In the genomic region with DNA sequence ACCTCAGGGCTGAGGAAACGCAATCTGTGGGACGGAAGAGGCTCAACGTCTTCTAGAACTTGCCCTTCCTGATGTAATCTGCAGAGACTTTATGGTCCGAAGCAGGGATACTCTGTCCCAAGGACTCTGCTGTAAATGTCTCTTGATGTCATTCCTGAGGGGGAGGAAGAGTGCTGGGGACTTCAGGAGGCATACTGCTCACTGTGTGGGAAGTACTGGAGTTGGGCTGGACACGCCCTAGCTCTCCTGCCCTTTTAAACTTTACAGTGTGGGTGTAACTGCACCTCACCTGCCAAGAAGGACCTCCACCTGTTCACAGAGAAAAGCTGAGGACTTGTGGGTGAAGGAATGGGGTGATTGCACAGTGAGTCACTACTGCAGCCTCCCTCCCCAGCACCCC, we compare ENCODE assay signal across 31 mouse cellular contexts. TPM values are rescaled to one million over a fixed set of nuclear protein-coding genes. Genes with fewer than 3 reads are reported as not detected.
DNase-seq lines count a peak whose midpoint lies in the region; ATAC-seq and TF ChIP-seq lines count a peak whose summit lies in the region.
"Had no signal": no experiment of that assay in that cellular context is flagged by ENCODE, and none has a peak within 500 bp of the region (broad histone marks: within the 10 kb centered on the region; RNA-seq: fewer than 3 reads in every experiment).

No protein-coding gene starts in this region.

- H3K36me3 ChIP-seq in kidney, embryonic 14.5 days (ENCODE audit: control insufficient read depth, insufficient read depth, low read length): peaks cover 72% of the 10 kb centered on the region
- H3K36me3 ChIP-seq in kidney, adult 2 months (ENCODE audit: control insufficient read depth, insufficient read depth, low read length): no peaks in the 10 kb centered on the region; the same call in 1 of the 2 replicates
- H3K36me3 ChIP-seq in lung, postnatal 0 days (ENCODE audit: insufficient read depth, low read length): peaks cover 8% of the 10 kb centered on the region
- peaks cover 4% of the 10 kb centered on the region for H3K36me3 ChIP-seq in stomach, postnatal 0 days (ENCODE audit: control insufficient read depth, insufficient read depth, low read length)
- peaks cover 70% of the 10 kb centered on the region for H3K36me3 ChIP-seq in hindbrain, embryonic 12.5 days

- H3K9ac ChIP-seq in kidney, embryonic 14.5 days (ENCODE audit: low read depth, low read length): no peak overlapping the region
- H3K9ac ChIP-seq in lung, postnatal 0 days (replicated peaks; ENCODE audit: low read depth): no peak overlapping the region
- H3K9ac ChIP-seq in stomach, postnatal 0 days (ENCODE audit: low read length): no peak overlapping the region
- no peak overlapping the region for H3K9ac ChIP-seq in hindbrain, embryonic 12.5 days
- H3K9ac ChIP-seq: embryonic facial prominence, embryonic 15.5 days; forebrain, embryonic 13.5 days; hindbrain, embryonic 13.5 days; limb, embryonic 12.5 days; liver, embryonic 15.5 days; midbrain, embryonic 15.5 days; neural tube, embryonic 15.5 days had no signal

- H3K27ac ChIP-seq in kidney, embryonic 14.5 days (ENCODE audit: low read depth, low read length): no peak overlapping the region
- H3K27ac ChIP-seq in kidney, adult 2 months (ENCODE audit: insufficient read depth, low read depth, low read length): no peak overlapping the region
- H3K27ac ChIP-seq in lung, postnatal 0 days (ENCODE audit: low read length): peak overlapping the region; percentile 72
- peak overlapping the region; percentile 87 for H3K27ac ChIP-seq in stomach, postnatal 0 days (replicated peaks)
- no peak overlapping the region for H3K27ac ChIP-seq in hindbrain, embryonic 12.5 days
- H3K27ac ChIP-seq: embryonic facial prominence, embryonic 10.5 days; embryonic facial prominence, embryonic 15.5 days; forebrain, embryonic 13.5 days; hindbrain, embryonic 13.5 days; layer of hippocampus, adult 2 months; left cerebral cortex, adult 2 months; limb, embryonic 12.5 days; liver, embryonic 15.5 days; midbrain, embryonic 10.5 days; midbrain, embryonic 15.5 days; neural tube, embryonic 15.5 days had no signal

- no peak overlapping the region for H3K4me3 ChIP-seq in kidney, embryonic 14.5 days (ENCODE audit: low read length)
- H3K4me3 ChIP-seq in kidney, adult 2 months (ENCODE audit: insufficient read depth, low read depth, low read length): no peak overlapping the region
- no peak overlapping the region for H3K4me3 ChIP-seq in lung, postnatal 0 days (ENCODE audit: low read depth, low read length)
- H3K4me3 ChIP-seq in stomach, postnatal 0 days (ENCODE audit: low read depth, low read length): no peak overlapping the region
- H3K4me3 ChIP-seq in hindbrain, embryonic 12.5 days: no peak overlapping the region
- H3K4me3 ChIP-seq: embryonic facial prominence, embryonic 10.5 days; embryonic facial prominence, embryonic 15.5 days; forebrain, embryonic 13.5 days; hindbrain, embryonic 13.5 days; layer of hippocampus, adult 2 months; left cerebral cortex, adult 2 months; limb, embryonic 12.5 days; liver, embryonic 15.5 days; midbrain, embryonic 10.5 days; midbrain, embryonic 15.5 days; neural tube, embryonic 15.5 days had no signal

- TF ChIP-seq CTCF in kidney, adult 2 months (conservative IDR thresholded peaks at IDR 0.05; ENCODE audit: insufficient read depth, insufficient read length, low read depth, low read length): no peak
- no peak for TF ChIP-seq CTCF in lung, postnatal 0 days (IDR thresholded peaks at IDR 0.05)
- no peak for TF ChIP-seq CTCF in stomach, postnatal 0 days (IDR thresholded peaks at IDR 0.05; ENCODE audit: low read depth)

- DNase-seq in kidney, adult 2 months: no peak
- peak; percentile 60 for DNase-seq in lung, postnatal 0 days (ENCODE audit: low spot score)
- DNase-seq in lung, postnatal 14 days: no peak
- DNase-seq in large intestine, adult 2 months (ENCODE audit: low read depth, low spot score): peak; percentile 89
- peak; percentile 76 for DNase-seq in stomach, postnatal 0 days (ENCODE audit: low spot score)
- DNase-seq in frontal cortex, adult 2 months (ENCODE audit: extremely low spot score in 1 of 2, low spot score in 1 of 2): no peak
- DNase-seq: adrenal gland, adult 2 months; adrenal gland, postnatal 36 days; cerebellum, adult 8-10 months; cerebellum, postnatal 25 days; gastrocnemius, postnatal 25 days; heart, adult 11 months; heart, postnatal 36 days; kidney, postnatal 10 days; thymus, postnatal 14 days had no signal

- peak; percentile 79 for TF ChIP-seq EP300 in lung, postnatal 0 days (IDR thresholded peaks at IDR 0.05)
- no peak for TF ChIP-seq EP300 in stomach, postnatal 0 days (optimal IDR thresholded peaks at IDR 0.05)

- TF ChIP-seq POLR2A in kidney, adult 2 months (IDR thresholded peaks at IDR 0.05; ENCODE audit: low read depth, low read length): no peak

- no peaks in the 10 kb centered on the region for H3K9me3 ChIP-seq in kidney, embryonic 14.5 days (ENCODE audit: control insufficient read depth, low read length)
- H3K9me3 ChIP-seq in lung, postnatal 0 days (ENCODE audit: low read length): no peaks in the 10 kb centered on the region
- no peaks in the 10 kb centered on the region for H3K9me3 ChIP-seq in stomach, postnatal 0 days (ENCODE audit: control insufficient read depth, low read length)
- no peaks in the 10 kb centered on the region for H3K9me3 ChIP-seq in hindbrain, embryonic 12.5 days (replicated peaks)
- H3K9me3 ChIP-seq: embryonic facial prominence, embryonic 10.5 days; embryonic facial prominence, embryonic 15.5 days; forebrain, embryonic 13.5 days; hindbrain, embryonic 13.5 days; limb, embryonic 12.5 days; liver, embryonic 15.5 days; midbrain, embryonic 10.5 days; midbrain, embryonic 15.5 days; neural tube, embryonic 15.5 days had no signal

- 66% methylated on average over 5 of the region's 5 CpGs for WGBS in kidney, embryonic 14.5 days
- WGBS in kidney, adult 2 months: 67% methylated on average over 5 of the region's 5 CpGs
- WGBS in lung, postnatal 0 days: 66% methylated on average over 5 of the region's 5 CpGs
- 40% methylated on average over 5 of the region's 5 CpGs for WGBS in large intestine, adult 2 months
- 64% methylated on average over 5 of the region's 5 CpGs for WGBS in stomach, postnatal 0 days
- WGBS in hindbrain, embryonic 12.5 days: 92% methylated on average over 5 of the region's 5 CpGs

- H3K4me1 ChIP-seq in kidney, embryonic 14.5 days (ENCODE audit: control insufficient read depth, insufficient read depth, low read length): no peaks in the 10 kb centered on the region
- no peaks in the 10 kb centered on the region for H3K4me1 ChIP-seq in kidney, adult 2 months (ENCODE audit: control insufficient read depth, insufficient read depth, low read length)
- H3K4me1 ChIP-seq in lung, postnatal 0 days (ENCODE audit: insufficient read depth, low read depth, low read length): no peaks in the 10 kb centered on the region
- H3K4me1 ChIP-seq in stomach, postnatal 0 days (replicated peaks; ENCODE audit: control insufficient read depth, insufficient read depth): no peaks in the 10 kb centered on the region
- H3K4me1 ChIP-seq in hindbrain, embryonic 12.5 days: no peaks in the 10 kb centered on the region
- H3K4me1 ChIP-seq: embryonic facial prominence, embryonic 10.5 days; embryonic facial prominence, embryonic 15.5 days; forebrain, embryonic 13.5 days; hindbrain, embryonic 13.5 days; limb, embryonic 12.5 days; liver, embryonic 15.5 days; midbrain, embryonic 10.5 days; midbrain, embryonic 15.5 days; neural tube, embryonic 15.5 days had no signal

- peak; percentile 46; the same call in 1 of the 2 replicates for ATAC-seq in kidney, embryonic 14.5 days (ENCODE audit: low FRiP score, low TSS enrichment)
- peak; percentile 91 for ATAC-seq in lung, postnatal 0 days
- ATAC-seq in stomach, postnatal 0 days (ENCODE audit: low FRiP score, low TSS enrichment): peak; percentile 92
- ATAC-seq in hindbrain, embryonic 12.5 days (ENCODE audit: low FRiP score): no peak
- ATAC-seq: activated CD4-positive, CD25-positive, alpha-beta regulatory T cell, adult 4 months; forebrain, embryonic 13.5 days; midbrain, embryonic 15.5 days had no signal

- no peak overlapping the region for H3K4me2 ChIP-seq in kidney, embryonic 14.5 days (replicated peaks; ENCODE audit: low read depth, low read length)
- no peak overlapping the region for H3K4me2 ChIP-seq in lung, postnatal 0 days (replicated peaks; ENCODE audit: low read depth, low read length)
- no peak overlapping the region for H3K4me2 ChIP-seq in stomach, postnatal 0 days (replicated peaks; ENCODE audit: low read depth)
- H3K4me2 ChIP-seq in hindbrain, embryonic 12.5 days (replicated peaks): no peak overlapping the region
- H3K4me2 ChIP-seq: embryonic facial prominence, embryonic 15.5 days; forebrain, embryonic 13.5 days; heart, embryonic 11.5 days; hindbrain, embryonic 13.5 days; limb, embryonic 12.5 days; liver, embryonic 15.5 days; midbrain, embryonic 15.5 days; neural tube, embryonic 15.5 days had no signal

- H3K27me3 ChIP-seq in kidney, embryonic 14.5 days (ENCODE audit: control insufficient read depth, insufficient read depth, low read length): no peaks in the 10 kb centered on the region
- no peaks in the 10 kb centered on the region for H3K27me3 ChIP-seq in kidney, adult 2 months (replicated peaks; ENCODE audit: control insufficient read depth, insufficient read depth, low read length)
- no peaks in the 10 kb centered on the region for H3K27me3 ChIP-seq in lung, postnatal 0 days (replicated peaks; ENCODE audit: insufficient read depth, low read length)
- H3K27me3 ChIP-seq in stomach, postnatal 0 days (ENCODE audit: control insufficient read depth, insufficient read depth, low read length): no peaks in the 10 kb centered on the region
- no peaks in the 10 kb centered on the region for H3K27me3 ChIP-seq in hindbrain, embryonic 12.5 days
- H3K27me3 ChIP-seq: CH12.LX; embryonic facial prominence, embryonic 15.5 days; forebrain, embryonic 13.5 days; hindbrain, embryonic 13.5 days; limb, embryonic 12.5 days; liver, embryonic 15.5 days; midbrain, embryonic 15.5 days; neural tube, embryonic 15.5 days had no signal

RNA-seq across cellular contexts. Expression of a gene that starts 12.8 kb away (rescaled TPM):
- polyA plus RNA-seq in kidney, embryonic 14.5 days (2014; fragmentation: Nextera tagmentation; extraction: Ambion mirVana): 3.4 and 6.0 TPM in 2 replicates
- 19.5 and 21.3 TPM in 2 replicates for polyA plus RNA-seq in kidney, adult 2 months (2012; rRNA removed)
- 4.8 and 7.3 TPM in 2 replicates for polyA plus RNA-seq in lung, postnatal 0 days (2015; fragmentation: Nextera tagmentation; extraction: Ambion mirVana)
- polyA plus RNA-seq in large intestine, adult 2 months (2012; rRNA removed): 5.5 and 9.4 TPM in 2 replicates
- polyA plus RNA-seq in stomach, postnatal 0 days (2015; fragmentation: Nextera tagmentation; extraction: Ambion mirVana): 3.2 and 3.9 TPM in 2 replicates
- polyA plus RNA-seq in frontal cortex, adult 2 months (2012; rRNA removed): 17.4 and 20.0 TPM in 2 replicates
- polyA plus RNA-seq in hindbrain, embryonic 12.5 days (2016; fragmentation: Nextera tagmentation; extraction: Ambion mirVana): 8.1 and 9.7 TPM in 2 replicates

RNA-seq across cellular contexts. Expression of a gene that starts 13.4 kb away (rescaled TPM):
- 62.4 and 107 TPM in 2 replicates for polyA plus RNA-seq in kidney, embryonic 14.5 days (2014; fragmentation: Nextera tagmentation; extraction: Ambion mirVana)
- polyA plus RNA-seq in kidney, adult 2 months (2012; rRNA removed): 54.4 and 57.2 TPM in 2 replicates
- polyA plus RNA-seq in lung, postnatal 0 days (2015; fragmentation: Nextera tagmentation; extraction: Ambion mirVana): 84.0 and 84.3 TPM in 2 replicates
- polyA plus RNA-seq in large intestine, adult 2 months (2012; rRNA removed): 123 and 126 TPM in 2 replicates
- polyA plus RNA-seq in stomach, postnatal 0 days (2015; fragmentation: Nextera tagmentation; extraction: Ambion mirVana): 70.7 and 76.0 TPM in 2 replicates
- polyA plus RNA-seq in frontal cortex, adult 2 months (2012; rRNA removed): 93.5 and 97.7 TPM in 2 replicates
- 111 and 113 TPM in 2 replicates for polyA plus RNA-seq in hindbrain, embryonic 12.5 days (2016; fragmentation: Nextera tagmentation; extraction: Ambion mirVana)

RNA-seq across cellular contexts. Expression of a gene that starts 44.8 kb away (rescaled TPM):
- 7.6 and 9.0 TPM in 2 replicates for polyA plus RNA-seq in kidney, embryonic 14.5 days (2014; fragmentation: Nextera tagmentation; extraction: Ambion mirVana)
- 7.0 and 9.2 TPM in 2 replicates for polyA plus RNA-seq in kidney, adult 2 months (2012; rRNA removed)
- 8.5 TPM in 2 replicates for polyA plus RNA-seq in lung, postnatal 0 days (2015; fragmentation: Nextera tagmentation; extraction: Ambion mirVana)
- 7.7 and 8.0 TPM in 2 replicates for polyA plus RNA-seq in large intestine, adult 2 months (2012; rRNA removed)
- 4.3 and 5.6 TPM in 2 replicates for polyA plus RNA-seq in stomach, postnatal 0 days (2015; fragmentation: Nextera tagmentation; extraction: Ambion mirVana)
- polyA plus RNA-seq in frontal cortex, adult 2 months (2012; rRNA removed): 10.1 and 12.9 TPM in 2 replicates
- polyA plus RNA-seq in hindbrain, embryonic 12.5 days (2016; fragmentation: Nextera tagmentation; extraction: Ambion mirVana): 10.3 and 11.1 TPM in 2 replicates

RNA-seq across cellular contexts. Expression of a gene that starts 44.9 kb away (rescaled TPM):
- 7.5 and 9.0 TPM in 2 replicates for polyA plus RNA-seq in kidney, embryonic 14.5 days (2014; fragmentation: Nextera tagmentation; extraction: Ambion mirVana)
- polyA plus RNA-seq in kidney, adult 2 months (2012; rRNA removed): 12.7 and 14.3 TPM in 2 replicates
- polyA plus RNA-seq in lung, postnatal 0 days (2015; fragmentation: Nextera tagmentation; extraction: Ambion mirVana): 14.9 and 19.7 TPM in 2 replicates
- polyA plus RNA-seq in large intestine, adult 2 months (2012; rRNA removed): 4.0 and 6.5 TPM in 2 replicates
- 3.7 and 3.8 TPM in 2 replicates for polyA plus RNA-seq in stomach, postnatal 0 days (2015; fragmentation: Nextera tagmentation; extraction: Ambion mirVana)
- polyA plus RNA-seq in frontal cortex, adult 2 months (2012; rRNA removed): 19.4 and 20.3 TPM in 2 replicates
- 13.7 and 15.1 TPM in 2 replicates for polyA plus RNA-seq in hindbrain, embryonic 12.5 days (2016; fragmentation: Nextera tagmentation; extraction: Ambion mirVana)

Comparison
In these comparisons a context has a peak if more than half of its experiments do, and no peak if none do; other contexts are left out.
1. DNase-seq: peak in lung, postnatal 0 days (single experiment), large intestine, adult 2 months (single experiment) and stomach, postnatal 0 days (single experiment); none in kidney, adult 2 months (single experiment), lung, postnatal 14 days (single experiment) and frontal cortex, adult 2 months (0 of 2).
2. H3K27ac ChIP-seq: peak in lung, postnatal 0 days (single experiment) and stomach, postnatal 0 days (single experiment); none in kidney, embryonic 14.5 days (single experiment), kidney, adult 2 months (single experiment) and hindbrain, embryonic 12.5 days (single experiment).